Mouse (Mus musculus) bone marrow macrophage, adult 2 months (primary cell): ENCODE measurements at regions not wholly inside any gene's neighbourhood (a gene's known extent, or its start where the extent isn't known, plus 50 kb on each side); places are given as distances from the start of the nearest gene placed in this dataset.

ENCODE experiments used
- CTCF ChIP-seq: IDR thresholded peaks from 2 replicates; pipeline ENCODE4 v1.5.1; 2012; ENCODE audit warnings: low read depth, mild to moderate bottlenecking, low read length, moderate library complexity
- POLR2A ChIP-seq: IDR thresholded peaks from 2 replicates; pipeline ENCODE4 v1.6.1; 2012; ENCODE audit warnings: mild to moderate bottlenecking, low read depth, low read length, borderline replicate concordance

GRCm38 (mm10) chr3:61503178-61503577 lies 137.4 kb upstream of the B430305J03Rik start:
- TF ChIP-seq CTCF (no peak), POLR2A (no peak)
